Mouse (Mus musculus) neutrophil, adult 5-6 weeks (primary cell): Measurements from ENCODE around the gene Vstm2l. TPM values are rescaled to one million over a fixed set of nuclear protein-coding genes. Genes with fewer than 3 reads are reported as not detected.

Experiments used
- ATAC-seq: fragments of 151-379, 151-347 bp; 2 replicates; pipeline ENCODE4 v1.8.0; 2017; ENCODE audit warnings: mild to moderate bottlenecking, moderate TSS enrichment; ENCODE audit not compliant: insufficient number of reproducible peaks, poor library complexity, low FRiP score, severe bottlenecking; ENCODE audit errors: extremely low read depth
- total RNA-seq: library from RNA; stranded (forward); fragments of 200-1000 nt; gene quantifications from 2 replicates; pipeline ENCODE4 v1.2.3, GENCODE M21; 2017

Gene Vstm2l
- not detected in 2 replicates for total RNA-seq

- ATAC-seq, result no peak
These were observed at the start of gene Vstm2l for GRCm38 (mm10) chr2:157914105-157914764. Vstm2l (plus strand) TSS chr2:157914653.

GRCm38 (mm10) chr2:157867126-157867525 lies 47.3 kb upstream of the Vstm2l start:
- no peak for ATAC-seq

- no peak for ATAC-seq
These were observed 44.2 kb upstream of the Vstm2l start for GRCm38 (mm10) chr2:157870247-157870646.

GRCm38 (mm10) chr2:157873223-157873622 lies 41.2 kb upstream of the Vstm2l start:
- ATAC-seq, result no peak

- ATAC-seq, result no peak
These were observed 40.8 kb upstream of the Vstm2l start for GRCm38 (mm10) chr2:157873691-157874090.

GRCm38 (mm10) chr2:157875111-157875510 lies 39.3 kb upstream of the Vstm2l start:
- no peak for ATAC-seq

GRCm38 (mm10) chr2:157877394-157877793 lies 37.1 kb upstream of the Vstm2l start:
- no peak for ATAC-seq

GRCm38 (mm10) chr2:157877967-157878366 lies 36.5 kb upstream of the Vstm2l start:
- ATAC-seq, result no peak

- ATAC-seq, result no peak
These were observed 32.5 kb upstream of the Vstm2l start for GRCm38 (mm10) chr2:157881939-157882338.

GRCm38 (mm10) chr2:157887275-157888025 lies 27.0 kb upstream of the Vstm2l start:
- no peak for ATAC-seq

- no peak for ATAC-seq
These were observed 23.3 kb upstream of the Vstm2l start for GRCm38 (mm10) chr2:157891166-157891565.

- ATAC-seq, result no peak
These were observed 17.3 kb upstream of the Vstm2l start for GRCm38 (mm10) chr2:157897131-157897530.

- ATAC-seq, result no peak
These were observed 1.2 kb upstream of the Vstm2l start for GRCm38 (mm10) chr2:157913204-157913636.

- ATAC-seq, result no peak
These were observed 748 bp upstream of the Vstm2l start for GRCm38 (mm10) chr2:157913705-157914104.

- ATAC-seq, result no peak
These were observed 550 bp downstream of the Vstm2l start for GRCm38 (mm10) chr2:157914889-157915517.

- ATAC-seq, result no peak
These were observed 4.1 kb downstream of the Vstm2l start for GRCm38 (mm10) chr2:157918529-157918928.

- no peak for ATAC-seq
These were observed 7.1 kb downstream of the Vstm2l start for GRCm38 (mm10) chr2:157921551-157921950.

- ATAC-seq, result no peak
These were observed 9.0 kb downstream of the Vstm2l start for GRCm38 (mm10) chr2:157923406-157923805.

- ATAC-seq, result no peak
These were observed 10.1 kb downstream of the Vstm2l start for GRCm38 (mm10) chr2:157924504-157924903.

GRCm38 (mm10) chr2:157926502-157926901 lies 12.0 kb downstream of the Vstm2l start:
- ATAC-seq, result no peak
